Mouse (Mus musculus): Measurements from ENCODE around the gene Atp6v0d1.
A peak's percentile ranks its signal among the peaks of the same experiment; 100 is the strongest.

Gene Atp6v0d1

DNA sequence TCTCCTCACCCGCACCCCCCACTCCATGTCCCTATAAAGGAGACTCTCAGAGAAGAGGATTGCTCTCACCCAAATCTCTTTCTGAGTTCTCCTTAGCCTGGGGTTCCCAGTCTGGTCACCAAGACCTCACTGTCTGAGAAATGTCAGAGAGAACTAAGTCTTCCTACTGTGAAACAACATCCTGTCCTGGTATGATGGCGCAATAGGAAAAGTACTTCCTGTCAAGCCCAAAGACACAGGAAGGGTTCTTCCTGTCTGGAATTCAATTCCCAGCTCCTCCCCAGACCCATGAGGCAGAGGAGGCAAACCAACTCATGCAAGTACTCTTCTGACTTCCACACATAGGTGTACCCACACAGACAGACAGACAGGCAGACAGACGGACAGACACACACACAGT is 61.2 kb downstream of the Atp6v0d1 start:
- peak; percentile 53 for DNase-seq (ENCODE audit: low spot score)

DNA sequence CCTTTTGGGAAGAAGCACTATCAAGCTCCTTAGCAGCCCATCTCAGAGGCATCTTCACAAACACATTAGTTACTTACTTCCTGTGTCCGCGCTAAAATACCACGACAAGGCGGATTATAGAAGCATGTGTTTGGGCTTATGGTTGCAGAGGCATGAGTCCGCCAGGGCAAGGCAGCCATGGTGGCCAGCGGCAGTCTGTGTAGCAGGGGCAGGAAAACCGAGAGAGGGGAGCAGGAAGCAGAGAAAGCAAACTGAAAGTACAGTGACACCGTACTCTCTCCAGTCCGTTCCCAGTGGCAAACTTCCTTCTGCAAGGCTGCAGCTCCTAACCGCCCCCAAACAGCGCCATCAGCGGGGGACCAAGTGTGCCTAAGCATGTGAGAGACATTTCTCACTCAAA is 66.1 kb downstream of the Atp6v0d1 start:
- no peak for DNase-seq (ENCODE audit: low spot score)

DNA sequence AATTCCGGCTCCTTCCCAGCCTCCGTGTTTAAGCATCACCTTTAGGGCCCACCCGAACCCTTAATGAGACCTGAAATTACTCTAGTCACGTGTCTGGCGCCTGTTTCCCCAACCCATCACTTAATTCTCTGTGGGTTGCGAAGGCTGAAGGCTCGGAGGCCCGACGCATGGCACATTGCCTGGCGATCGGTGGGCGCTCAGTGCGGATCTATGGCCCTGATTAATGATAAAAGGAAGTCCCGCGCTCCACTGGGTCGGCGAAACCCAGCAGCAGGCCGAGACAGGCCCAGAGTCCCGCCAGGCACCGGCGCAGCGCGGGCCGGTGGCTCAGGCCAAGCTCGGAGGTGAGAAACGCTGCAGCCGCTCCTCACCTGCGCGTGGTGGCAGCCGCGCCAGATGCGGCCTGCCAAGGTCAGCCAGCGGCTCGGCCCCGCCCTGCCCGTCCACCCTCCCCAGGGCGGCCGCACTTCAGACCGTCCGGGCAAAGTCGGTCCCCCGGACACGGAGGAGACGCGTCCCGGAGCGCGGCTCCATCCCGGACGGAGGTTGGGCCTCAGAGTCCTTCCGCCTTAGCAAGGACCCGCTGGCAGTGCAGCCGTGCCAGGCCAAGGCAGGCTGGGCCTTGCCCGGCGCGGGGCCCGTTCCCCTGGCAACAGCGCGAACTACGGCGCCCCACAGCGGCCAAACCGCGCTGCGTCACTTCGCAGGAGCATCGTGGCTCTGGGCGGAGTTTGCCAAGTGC is 69.2 kb downstream of the Atp6v0d1 start, which contains the start of gene Zdhhc1:
TSS of gene Zdhhc1 (minus strand) at position 464 of the 742 bp plus-strand sequence.
- peak; percentile 88 for DNase-seq (ENCODE audit: low spot score)

GRCm38 (mm10) chr8:105495350-105496302 is 70.2 kb downstream of the Atp6v0d1 start:
- peak; percentile 64 for DNase-seq (ENCODE audit: low spot score)

GRCm38 (mm10) chr8:105494566-105494965 is 71.3 kb downstream of the Atp6v0d1 start:
- DNase-seq (ENCODE audit: low spot score), result peak; percentile 69

DNA sequence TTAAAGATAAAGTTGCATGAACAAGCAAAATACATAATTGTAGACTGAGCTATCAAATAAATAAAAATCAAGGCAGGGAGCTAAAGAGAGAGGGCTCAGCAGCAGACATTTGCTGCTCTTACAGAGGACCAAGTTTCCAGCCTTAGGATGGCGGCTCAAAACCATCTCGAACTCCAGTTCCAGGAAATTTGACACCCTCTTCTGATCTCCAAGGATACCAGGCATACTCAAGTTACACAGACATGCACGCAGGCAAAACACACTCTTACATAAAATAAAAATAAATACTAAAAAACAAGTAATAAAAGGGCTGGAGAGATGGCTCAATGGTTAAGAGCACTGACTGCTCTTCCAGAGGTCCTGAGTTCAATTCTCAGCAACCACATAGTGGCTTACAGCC is 72.4 kb downstream of the Atp6v0d1 start:
- no peak for DNase-seq (ENCODE audit: low spot score)

GRCm38 (mm10) chr8:105489281-105489680 is 76.6 kb downstream of the Atp6v0d1 start:
- no peak for DNase-seq (ENCODE audit: low spot score)

- DNase-seq (ENCODE audit: low spot score), result peak; percentile 55
These were observed 77.8 kb downstream of the Atp6v0d1 start for GRCm38 (mm10) chr8:105488082-105488481.

DNA sequence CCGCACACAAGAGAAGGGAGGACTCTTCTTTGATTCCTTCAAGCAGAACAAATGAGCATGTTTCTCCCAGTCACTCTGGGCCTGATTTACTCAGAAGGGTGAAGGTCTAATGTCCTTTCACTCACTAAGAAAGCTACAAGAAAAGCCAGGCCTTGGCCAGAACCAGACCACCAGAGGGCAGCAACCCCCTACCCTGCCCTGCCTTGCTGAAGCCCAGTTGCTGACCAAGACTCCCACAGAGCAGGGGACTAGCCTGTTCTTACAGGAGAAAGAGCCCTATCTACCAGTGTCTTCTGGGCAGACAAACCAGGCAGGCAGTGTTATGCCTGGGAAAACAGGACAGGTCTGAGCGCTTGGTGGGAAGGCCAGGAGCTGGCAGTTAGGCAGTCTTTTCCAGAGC is 81.5 kb downstream of the Atp6v0d1 start:
- peak; percentile 93 for DNase-seq (ENCODE audit: low spot score)

DNA sequence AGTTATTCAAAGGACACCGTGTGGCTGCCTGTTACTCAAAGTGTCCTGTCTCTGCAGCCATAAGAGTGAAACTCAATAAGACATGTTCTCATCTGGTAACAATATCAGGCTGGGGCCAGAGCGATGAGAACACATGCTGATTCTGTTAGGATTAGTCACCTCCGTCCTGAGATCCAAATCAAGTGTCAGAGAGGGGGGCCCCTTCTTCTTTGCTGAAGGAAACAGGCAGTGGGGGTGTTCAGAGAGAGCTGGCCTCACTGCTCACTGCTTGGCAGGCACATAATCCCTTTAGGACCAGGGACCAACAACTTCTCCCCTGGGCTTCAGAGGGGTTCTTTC is 81.8 kb downstream of the Atp6v0d1 start:
- DNase-seq (ENCODE audit: low spot score), result no peak

- peak; percentile 80 for DNase-seq (ENCODE audit: low spot score)
These were observed 82.4 kb downstream of the Atp6v0d1 start for GRCm38 (mm10) chr8:105483212-105484029.

GRCm38 (mm10) chr8:105482123-105482522 is 83.7 kb downstream of the Atp6v0d1 start:
- DNase-seq (ENCODE audit: low spot score), result no peak

GRCm38 (mm10) chr8:105481453-105481852 is 84.4 kb downstream of the Atp6v0d1 start:
- peak; percentile 54 for DNase-seq (ENCODE audit: low spot score)

GRCm38 (mm10) chr8:105481013-105481412 is 84.8 kb downstream of the Atp6v0d1 start:
- no peak for DNase-seq (ENCODE audit: low spot score)

DNA sequence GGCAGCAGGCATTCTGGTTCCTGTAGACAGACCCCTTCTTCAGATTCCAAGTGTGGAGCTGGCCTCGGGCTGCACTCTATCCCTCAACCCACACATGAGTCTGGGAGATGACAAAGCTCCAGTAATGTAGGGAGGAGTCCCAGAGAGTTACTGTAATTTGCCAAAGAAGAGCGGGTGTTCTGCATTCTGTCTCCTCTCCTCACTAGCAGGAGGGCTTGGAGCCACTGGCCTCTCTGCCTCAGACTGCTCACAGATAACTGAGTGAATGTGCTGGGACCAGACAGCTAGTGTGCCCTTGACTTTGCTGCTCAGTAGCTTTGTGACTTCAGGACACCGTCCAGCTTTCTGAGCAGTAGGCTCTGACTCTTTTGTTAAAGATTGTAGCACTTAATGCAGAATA is 88.1 kb downstream of the Atp6v0d1 start:
- DNase-seq (ENCODE audit: low spot score), result no peak

GRCm38 (mm10) chr8:105476628-105477413 is 89.0 kb downstream of the Atp6v0d1 start:
- peak; percentile 42 for DNase-seq (ENCODE audit: low spot score)

- DNase-seq (ENCODE audit: low spot score), result no peak
These were observed 89.7 kb downstream of the Atp6v0d1 start for GRCm38 (mm10) chr8:105476161-105476560.

GRCm38 (mm10) chr8:105475742-105476141 is 90.1 kb downstream of the Atp6v0d1 start:
- no peak for DNase-seq (ENCODE audit: low spot score)

GRCm38 (mm10) chr8:105475254-105475653 is 90.6 kb downstream of the Atp6v0d1 start:
- no peak for DNase-seq (ENCODE audit: low spot score)

DNA sequence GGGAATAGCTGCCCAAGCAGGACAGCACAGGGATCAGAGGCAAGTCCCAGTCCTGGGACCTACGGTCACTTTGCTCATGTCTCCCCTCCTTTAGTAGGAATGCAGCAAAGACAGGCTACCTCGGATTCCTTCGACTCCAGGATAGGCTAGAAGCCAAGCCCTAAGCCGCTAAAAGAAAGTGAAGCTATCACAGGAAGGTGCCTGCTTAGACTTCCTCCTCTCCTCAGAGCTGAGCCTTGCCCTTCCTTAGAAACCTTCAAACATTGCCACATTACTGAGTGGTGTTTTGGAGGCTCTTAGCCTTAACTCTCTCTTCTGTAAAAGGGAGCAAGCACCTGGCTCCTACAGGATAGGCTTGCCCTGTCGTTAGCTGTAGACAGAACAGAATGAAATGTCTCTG is 91.2 kb downstream of the Atp6v0d1 start:
- no peak for DNase-seq (ENCODE audit: low spot score)

All from adipocyte (in vitro differentiated cells).